Mouse (Mus musculus) Muller cell, postnatal 12 days (primary cell): ENCODE measurements at regions not wholly inside any gene's neighbourhood (a gene's known extent, or its start where the extent isn't known, plus 50 kb on each side); places are given as distances from the start of the nearest gene placed in this dataset.
"Not testable (repeated sequence)": the region's sequence is repeated elsewhere in the genome, so short reads cannot be mapped to it uniquely, and the experiment has no call there.

ENCODE experiments used
- DNase-seq: peaks from one replicate; pipeline ENCODE4 v3.0.0-alpha.2; 2015; ENCODE audit errors: inconsistent ontology term

DNA sequence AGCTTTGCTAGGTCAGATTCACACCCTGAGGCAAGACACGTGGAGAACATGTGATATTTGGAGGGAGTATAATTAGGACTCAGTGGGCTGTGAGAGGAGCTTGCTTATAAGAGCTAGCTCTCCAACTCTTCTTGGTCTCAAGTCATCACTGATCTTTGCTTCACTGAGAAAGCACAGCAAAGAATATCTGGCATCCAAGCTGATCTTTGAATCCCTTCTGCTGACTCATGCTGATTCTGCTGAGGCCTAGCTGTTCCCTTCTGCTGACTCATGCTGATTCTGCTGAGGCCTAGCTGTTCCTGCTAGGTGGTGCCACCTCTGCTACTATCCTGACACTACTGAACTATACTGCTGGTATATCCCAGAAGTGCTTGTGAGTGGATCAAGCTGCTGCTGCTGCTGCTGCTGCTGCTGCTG, 639.0 kb upstream of the Slc8a1 start:
- DNase-seq = peak; percentile 27

- no peak for DNase-seq
Observed at GRCm38 (mm10) chr17:82367876-82368275, 629.7 kb upstream of the Slc8a1 start.

- no peak for DNase-seq
Observed at GRCm38 (mm10) chr17:82366001-82366400, 627.8 kb upstream of the Slc8a1 start.

- no peak for DNase-seq
Observed at GRCm38 (mm10) chr17:82348636-82349035, 610.5 kb upstream of the Slc8a1 start.

DNA sequence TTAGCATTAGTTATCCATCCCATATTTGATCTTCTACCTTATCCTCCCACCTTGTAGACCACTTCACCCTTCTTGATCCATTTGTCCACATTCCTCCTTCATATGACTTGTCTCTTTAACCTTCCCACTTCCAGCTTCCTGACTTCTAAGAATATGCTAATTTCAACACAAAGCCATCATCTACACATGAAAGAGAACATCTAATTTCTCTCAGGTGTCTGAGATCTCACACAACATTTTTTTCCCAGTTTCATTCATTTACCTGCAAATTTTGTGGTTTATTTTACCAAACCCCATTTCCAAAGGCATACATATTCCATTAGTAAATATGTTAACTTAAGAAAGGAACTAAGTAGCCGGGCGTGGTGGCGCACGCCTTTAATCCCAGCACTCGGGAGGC, 593.3 kb upstream of the Slc8a1 start:
- DNase-seq = no peak

- DNase-seq = no peak
Observed at GRCm38 (mm10) chr17:82312191-82312590, 574.0 kb upstream of the Slc8a1 start.

DNA sequence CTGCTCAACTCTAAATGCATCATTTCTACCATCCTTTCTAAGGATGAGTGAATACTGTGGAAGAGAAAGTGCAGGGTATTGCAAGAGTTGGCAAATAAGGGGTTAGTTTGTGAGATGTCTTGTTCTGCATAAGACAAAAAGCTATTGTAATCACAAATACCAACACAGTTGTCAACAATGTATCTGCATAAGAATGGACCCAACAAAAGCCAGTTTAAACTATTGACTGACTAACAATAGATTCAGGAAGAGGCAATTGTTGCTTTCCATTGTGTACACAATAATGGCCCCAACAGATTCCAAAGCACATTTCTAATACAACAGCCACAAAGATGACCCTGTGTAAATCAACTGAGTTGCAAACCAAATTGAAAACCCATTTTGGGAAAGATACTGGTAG, 568.2 kb upstream of the Slc8a1 start:
- DNase-seq = no peak

DNA sequence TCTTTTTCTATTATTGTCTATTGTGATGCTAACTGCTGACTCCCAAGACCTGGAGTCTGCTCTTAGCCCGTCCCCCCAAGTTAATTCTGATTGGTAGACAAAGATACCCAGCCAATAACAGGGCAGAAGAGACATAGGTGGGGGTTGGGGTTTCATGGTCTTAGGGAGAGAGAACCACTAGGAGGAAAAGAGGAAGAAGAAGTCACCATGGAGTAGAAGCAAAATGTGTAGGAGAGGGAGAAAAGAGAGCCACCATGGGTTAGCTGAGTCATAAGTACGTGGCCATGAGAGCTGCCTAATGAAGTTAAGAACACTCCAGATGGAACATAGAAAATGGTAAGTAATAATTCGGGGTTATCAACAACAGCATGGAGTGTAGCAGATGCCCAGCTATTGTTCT, 539.6 kb upstream of the Slc8a1 start:
- DNase-seq = no peak

GRCm38 (mm10) chr17:82273946-82274345, 535.8 kb upstream of the Slc8a1 start:
- no peak for DNase-seq

- no peak for DNase-seq
Observed at GRCm38 (mm10) chr17:82272845-82273244, 534.7 kb upstream of the Slc8a1 start.

GRCm38 (mm10) chr17:82266842-82267241, 528.7 kb upstream of the Slc8a1 start:
- not testable (repeated sequence) for DNase-seq

DNA sequence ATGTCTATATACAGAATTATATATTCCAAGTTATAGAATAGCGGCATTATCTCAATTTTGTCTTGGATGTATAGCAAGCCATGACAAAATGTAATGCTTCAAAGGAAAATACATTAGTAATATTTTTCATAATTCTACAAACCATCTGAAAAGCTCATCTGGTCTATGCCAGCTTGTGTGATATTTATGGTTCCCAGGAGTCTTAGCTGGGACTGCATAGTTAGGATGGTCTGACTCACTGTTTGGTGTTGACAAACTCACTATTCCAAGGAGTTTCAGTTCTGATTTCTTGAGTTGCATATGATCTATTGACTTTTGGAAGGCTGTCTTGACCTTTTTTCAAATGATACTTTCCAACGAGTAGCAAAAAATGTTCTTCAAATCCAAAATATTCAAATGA, 514.2 kb upstream of the Slc8a1 start:
- no peak for DNase-seq

DNA sequence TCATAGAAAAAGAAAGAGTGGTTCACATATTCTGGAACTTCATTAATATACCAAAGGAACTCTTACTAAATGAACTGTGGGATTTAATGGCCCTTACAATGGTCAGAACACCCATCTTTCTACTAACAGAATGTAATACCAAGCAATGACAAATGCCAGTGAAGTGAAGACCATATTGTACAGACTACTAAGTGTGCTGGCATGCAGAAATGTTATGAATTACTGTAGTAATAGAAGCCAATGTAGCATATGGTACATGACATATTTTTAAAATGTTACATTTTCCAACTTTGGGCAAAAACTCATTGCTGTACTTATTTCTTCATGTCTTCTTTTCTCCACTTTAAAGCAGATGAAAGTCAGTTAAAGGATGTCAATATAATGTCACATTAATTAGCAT, 513.7 kb upstream of the Slc8a1 start:
- no peak for DNase-seq

- DNase-seq = no peak
Observed at GRCm38 (mm10) chr17:82238361-82238760, 500.2 kb upstream of the Slc8a1 start.

DNA sequence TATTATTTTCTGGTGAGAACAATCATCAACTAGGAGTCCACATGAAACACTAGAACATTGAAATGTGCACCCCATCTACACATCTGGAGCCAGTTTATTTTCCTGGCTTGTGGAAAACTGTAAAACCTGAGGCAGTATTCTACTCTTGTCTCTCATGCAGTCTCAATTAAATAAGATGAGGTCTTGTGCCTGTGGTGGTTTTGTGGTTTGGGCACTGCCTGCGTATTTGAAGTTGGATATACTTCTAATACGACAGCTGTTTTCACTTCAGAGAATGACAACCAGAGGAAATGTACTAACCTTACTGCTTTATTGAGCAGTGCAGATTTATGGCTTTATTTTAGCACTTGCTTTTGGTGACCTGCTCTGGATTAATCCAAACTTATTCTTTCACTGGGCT, 499.3 kb upstream of the Slc8a1 start:
- DNase-seq = no peak

- no peak for DNase-seq
Observed at GRCm38 (mm10) chr17:82215728-82216623, 477.8 kb upstream of the Slc8a1 start.

- DNase-seq = no peak
Observed at GRCm38 (mm10) chr17:82199981-82200380, 461.8 kb upstream of the Slc8a1 start.

DNA sequence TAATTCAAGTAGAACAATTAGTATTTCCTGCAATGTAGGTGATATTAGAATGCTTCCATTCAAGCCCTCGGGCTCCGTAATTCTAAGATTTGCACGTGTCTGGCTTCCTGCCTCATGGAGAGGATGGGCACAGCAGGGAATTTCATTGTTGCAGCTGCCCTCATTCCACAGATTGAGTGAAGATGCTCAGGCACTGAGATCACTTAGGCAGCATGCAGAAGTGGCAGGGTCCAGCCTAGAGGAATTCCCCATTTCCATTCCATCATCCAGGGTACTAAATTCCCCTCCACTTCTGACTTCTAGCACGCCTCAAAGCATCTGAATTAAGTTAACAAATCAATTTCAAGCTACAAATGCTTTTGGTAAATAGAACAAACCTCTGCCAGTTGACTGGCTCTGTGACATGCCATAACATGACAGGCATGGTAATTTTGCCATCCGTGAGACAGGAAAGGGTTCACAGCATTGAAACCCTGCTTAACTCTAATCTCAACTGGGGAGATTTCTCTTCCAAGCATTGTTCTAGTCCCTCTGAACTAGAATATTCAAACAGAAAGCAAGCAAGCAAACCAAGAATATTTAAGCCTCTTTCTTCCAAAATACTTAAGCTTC, 461.0 kb upstream of the Slc8a1 start:
- DNase-seq = peak; percentile 96

GRCm38 (mm10) chr17:82184261-82184660, 446.1 kb upstream of the Slc8a1 start:
- DNase-seq = no peak

DNA sequence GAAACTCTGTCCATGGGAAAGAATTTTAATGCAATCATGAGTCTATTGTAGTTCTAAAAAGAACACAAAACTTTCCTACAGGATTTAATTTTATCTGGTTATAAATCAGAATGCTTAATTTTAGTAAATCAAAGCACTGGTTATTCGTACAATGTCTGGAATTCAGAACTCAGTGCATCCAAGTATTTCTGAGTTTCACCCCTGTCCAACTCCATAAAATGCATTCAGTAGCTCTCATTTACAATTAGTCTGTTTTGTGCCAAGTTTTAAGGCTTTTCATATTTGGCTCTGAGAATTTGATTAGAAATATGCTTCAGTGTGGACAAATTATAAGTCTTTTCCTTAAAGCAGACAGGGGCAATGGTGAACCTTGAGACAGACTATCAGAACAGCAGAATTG, 433.0 kb upstream of the Slc8a1 start:
- DNase-seq = peak; percentile 52

- DNase-seq = no peak
Observed at GRCm38 (mm10) chr17:82153446-82153845, 415.3 kb upstream of the Slc8a1 start.

- no peak for DNase-seq
Observed at GRCm38 (mm10) chr17:82134843-82135242, 396.7 kb upstream of the Slc8a1 start.

DNA sequence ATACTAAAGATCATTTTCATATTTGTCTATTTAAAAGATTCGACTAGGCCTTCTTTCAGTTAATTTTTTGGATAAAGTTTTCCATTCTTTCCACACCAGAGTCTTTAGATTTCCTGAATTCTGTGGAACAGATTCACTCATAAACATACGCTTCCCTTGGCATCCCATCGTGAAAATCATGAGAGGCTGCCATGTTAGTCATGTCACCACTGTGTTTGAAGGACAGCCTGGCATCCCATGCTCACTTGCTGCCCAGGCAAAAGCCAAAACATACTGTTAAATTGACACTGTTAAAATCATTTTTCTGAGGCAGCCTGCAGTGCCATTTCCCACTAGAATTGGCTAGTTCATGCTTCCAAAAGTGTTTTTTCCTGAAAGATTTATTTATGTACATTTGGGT, 394.8 kb upstream of the Slc8a1 start:
- no peak for DNase-seq
